Mouse (Mus musculus) brain, embryonic 14.5 days (tissue): ENCODE data around the gene Map2k6.

Experiments used
- CTCF ChIP-seq: fragments of 200-500 bp; IDR thresholded peaks from 2 replicates; pipeline ENCODE4 v1.5.1; 2012; ENCODE audit warnings: inconsistent platforms, mild to moderate bottlenecking, moderate library complexity, borderline replicate concordance; ENCODE audit not compliant: insufficient read depth, insufficient read length; ENCODE audit errors: extremely low read depth
- POLR2A ChIP-seq: fragments of 200-500 bp; IDR thresholded peaks from 2 replicates; pipeline ENCODE4 v1.6.1; 2012; ENCODE audit warnings: mild to moderate bottlenecking, inconsistent platforms, borderline replicate concordance; ENCODE audit not compliant: poor library complexity, insufficient read depth, insufficient read length, severe bottlenecking; ENCODE audit errors: extremely low read depth

DNA sequence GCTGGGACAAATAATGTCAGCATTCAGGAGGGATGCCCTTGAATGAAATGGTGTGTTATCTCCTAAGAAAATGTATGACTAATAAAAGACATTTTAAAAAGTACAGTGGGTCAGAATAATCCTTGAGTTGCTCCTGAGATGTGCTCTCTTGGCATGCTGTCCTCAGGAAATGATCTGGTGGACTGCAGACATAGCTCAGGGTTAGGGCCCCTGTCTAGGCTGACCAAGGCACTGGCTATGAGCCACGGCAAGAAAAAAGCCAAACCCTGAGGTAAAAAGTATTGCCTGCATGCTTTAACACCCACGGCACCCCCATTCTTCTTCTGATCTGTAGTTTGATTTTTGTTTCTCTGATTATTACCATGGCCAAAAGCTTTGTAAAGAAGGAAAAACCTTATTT is 124.0 kb downstream of the Map2k6 start:
- TF ChIP-seq POLR2A (no peak), CTCF (no peak)
